Mouse (Mus musculus) kidney, postnatal 0 days (tissue): ENCODE results near the gene Hivep3. TPM values are rescaled to one million over a fixed set of nuclear protein-coding genes. Genes with fewer than 3 reads are reported as not detected.

Source experiments
- ATAC-seq: fragments of 200-750 bp; cut with Nextera tagmentation; replicated peaks from 2 replicates; pipeline ENCODE4 v1.8.0; 2017; ENCODE audit warnings: low read depth, moderate number of reproducible peaks, moderate TSS enrichment, moderate library complexity; ENCODE audit not compliant: low FRiP score
- DNase-seq: peaks from one replicate; pipeline ENCODE4 v3.0.0-alpha.2; 2016; ENCODE audit warnings: low spot score
- H3K27ac ChIP-seq: fragments of 300-500 bp; sonication (generic); 2 replicates; pipeline ENCODE4 v1.5.1; 2014; ENCODE audit warnings: mild to moderate bottlenecking
- H3K27me3 ChIP-seq: fragments of 300-500 bp; sonication (generic); 2 replicates; pipeline ENCODE4 v1.6.1; 2014; ENCODE audit warnings: low read length, mixed read lengths; ENCODE audit not compliant: insufficient read depth
- H3K36me3 ChIP-seq: fragments of 300-500 bp; sonication (generic); 2 replicates; pipeline ENCODE4 v1.6.1; 2014; ENCODE audit warnings: low read length, mixed read lengths; ENCODE audit not compliant: insufficient read depth
- H3K4me1 ChIP-seq: fragments of 300-500 bp; sonication (generic); replicated peaks from 2 replicates; pipeline ENCODE4 v1.6.1; 2014; ENCODE audit warnings: antibody characterized with exemption, low read length, mixed read lengths; ENCODE audit not compliant: insufficient read depth
- H3K4me2 ChIP-seq: fragments of 300-500 bp; sonication (generic); 2 replicates; pipeline ENCODE4 v1.6.1; 2014; ENCODE audit warnings: mild to moderate bottlenecking, low read length, moderate library complexity, mixed read lengths
- H3K4me3 ChIP-seq: fragments of 300-500 bp; sonication (generic); replicated peaks from 2 replicates; pipeline ENCODE4 v1.5.1; 2014; ENCODE audit warnings: low read depth, low read length
- H3K9ac ChIP-seq: fragments of 300-500 bp; sonication (generic); 2 replicates; pipeline ENCODE4 v1.6.1; 2014; ENCODE audit warnings: low read depth, low read length
- H3K9me3 ChIP-seq: fragments of 300-500 bp; sonication (generic); replicated peaks from 2 replicates; pipeline ENCODE4 v1.6.1; 2016; ENCODE audit warnings: low read length, inconsistent platforms, mixed read lengths
- CTCF ChIP-seq: IDR thresholded peaks from 2 replicates; pipeline ENCODE4 v1.5.1; 2016; ENCODE audit warnings: antibody characterized with exemption, low read depth, mild to moderate bottlenecking, moderate library complexity
- WGBS: fragments of 180-500 bp; shearing (Covaris S2); extraction: QIAGEN DNeasy Blood & Tissue Kit; methylation state at CpG from one replicate; pipeline ENCODE4 v1.1.7; 2014; 5-methylcytosine and 5-hydroxymethylcytosine counted together
- polyA plus RNA-seq: library from polyadenylated mRNA; unstranded; fragments of >200 nt; fragmentation: Nextera tagmentation; extraction: Ambion mirVana; gene quantifications from 2 replicates; pipeline ENCODE4 v1.2.1, GENCODE M21; 2015

Hivep3 gene
- polyA plus RNA-seq, 1 experiment from 2014 or later, result 8.3 TPM

- Histone ChIP-seq H3K4me1 (no peaks in the 10 kb centered on the region), H3K9me3 (no peaks in the 10 kb centered on the region), H3K27ac (no peak overlapping the region), H3K4me3 (no peak overlapping the region), H3K9ac (no peak overlapping the region), H3K4me2 (no peak overlapping the region), H3K27me3 (no peaks in the 10 kb centered on the region), H3K36me3 (no peaks in the 10 kb centered on the region)
- 49% methylated on average over 3 of the region's 3 CpGs for WGBS
- DNase-seq, result no peak
- peak; percentile 52 for TF ChIP-seq CTCF
- no peak for ATAC-seq
Measured at GRCm38 (mm10) chr4:120003006-120003405, 269.4 kb downstream of the Hivep3 start.

- H3K27ac ChIP-seq, result no peak overlapping the region
Measured at GRCm38 (mm10) chr4:120006046-120006445, 272.5 kb downstream of the Hivep3 start.

GRCm38 (mm10) chr4:120007889-120008288 lies 274.3 kb downstream of the Hivep3 start:
- no peak overlapping the region for H3K4me3 ChIP-seq
- H3K36me3 ChIP-seq, result no peaks in the 10 kb centered on the region
- 76% methylated on average over 3 of the region's 3 CpGs for WGBS
- TF ChIP-seq CTCF, result no peak
- H3K9ac ChIP-seq, result no peak overlapping the region
- no peak for ATAC-seq
- no peaks in the 10 kb centered on the region for H3K4me1 ChIP-seq
- no peaks in the 10 kb centered on the region for H3K9me3 ChIP-seq
- DNase-seq, result no peak
- no peaks in the 10 kb centered on the region for H3K27me3 ChIP-seq
- H3K27ac ChIP-seq, result no peak overlapping the region
- no peak overlapping the region for H3K4me2 ChIP-seq

More at GRCm38 (mm10) chr4:120006046-120006445, 272.5 kb downstream of the Hivep3 start:
- H3K4me3 ChIP-seq, result no peak overlapping the region
- TF ChIP-seq CTCF, result no peak
- H3K36me3 ChIP-seq, result no peaks in the 10 kb centered on the region
- no peak for ATAC-seq
- no peaks in the 10 kb centered on the region for H3K9me3 ChIP-seq
- H3K4me2 ChIP-seq, result no peak overlapping the region
- 66% methylated on average over 6 of the region's 6 CpGs for WGBS
- H3K27me3 ChIP-seq, result no peaks in the 10 kb centered on the region
- H3K9ac ChIP-seq, result no peak overlapping the region
- no peak for DNase-seq
- no peaks in the 10 kb centered on the region for H3K4me1 ChIP-seq

GRCm38 (mm10) chr4:120009151-120009550 lies 275.6 kb downstream of the Hivep3 start:
- DNase-seq (no peak), ATAC-seq (no peak)
- Histone ChIP-seq H3K9ac (no peak overlapping the region), H3K27ac (no peak overlapping the region), H3K36me3 (no peaks in the 10 kb centered on the region), H3K27me3 (no peaks in the 10 kb centered on the region), H3K4me2 (no peak overlapping the region), H3K9me3 (no peaks in the 10 kb centered on the region), H3K4me1 (no peaks in the 10 kb centered on the region), H3K4me3 (no peak overlapping the region)
- 83% methylated on average over 2 of the region's 2 CpGs for WGBS
- no peak for TF ChIP-seq CTCF

- Histone ChIP-seq H3K4me1 (no peaks in the 10 kb centered on the region), H3K9me3 (no peaks in the 10 kb centered on the region), H3K9ac (no peak overlapping the region), H3K4me2 (no peak overlapping the region), H3K4me3 (no peak overlapping the region), H3K27ac (no peak overlapping the region), H3K27me3 (no peaks in the 10 kb centered on the region), H3K36me3 (no peaks in the 10 kb centered on the region)
- TF ChIP-seq CTCF, result no peak
- 0 out of 2 replicates have a peak, but pooled peaks have one; percentile 49 for ATAC-seq
- WGBS, result 56% methylated on average over 10 of the region's 10 CpGs
- DNase-seq, result no peak
Measured at GRCm38 (mm10) chr4:120011788-120012187, 278.2 kb downstream of the Hivep3 start.

- H3K27ac ChIP-seq, result no peak overlapping the region
- H3K4me2 ChIP-seq, result no peak overlapping the region
- H3K27me3 ChIP-seq, result no peaks in the 10 kb centered on the region
- H3K4me1 ChIP-seq, result no peaks in the 10 kb centered on the region
- H3K4me3 ChIP-seq, result no peak overlapping the region
- ATAC-seq, result no peak
- 100% methylated on average over 1 of the region's 1 CpGs for WGBS
- no peak overlapping the region for H3K9ac ChIP-seq
- no peaks in the 10 kb centered on the region for H3K36me3 ChIP-seq
- DNase-seq, result no peak
- H3K9me3 ChIP-seq, result no peaks in the 10 kb centered on the region
- no peak for TF ChIP-seq CTCF
Measured at GRCm38 (mm10) chr4:120012891-120013290, 279.3 kb downstream of the Hivep3 start.

GRCm38 (mm10) chr4:120018426-120018825 lies 284.8 kb downstream of the Hivep3 start:
- ATAC-seq (no peak), DNase-seq (no peak)
- Histone ChIP-seq H3K9ac (no peak overlapping the region), H3K4me1 (no peaks in the 10 kb centered on the region), H3K27ac (no peak overlapping the region), H3K27me3 (no peaks in the 10 kb centered on the region), H3K4me3 (no peak overlapping the region), H3K9me3 (no peaks in the 10 kb centered on the region), H3K4me2 (no peak overlapping the region), H3K36me3 (no peaks in the 10 kb centered on the region)
- WGBS, result 87% methylated on average over 5 of the region's 5 CpGs
- no peak for TF ChIP-seq CTCF
